Mouse (Mus musculus) T-helper 1 cell (primary cell): ENCODE measurements around the gene Il17d.

ENCODE experiments used
- in situ Hi-C: fragments of 300-600 bp; cut with MboI, MseI; formaldehyde crosslinking; loops from one replicate; pipeline ENCODE4 v1.15.1; 2025; ENCODE audit warnings: high pct_unique_total_duplicates

Il17d gene

DNA sequence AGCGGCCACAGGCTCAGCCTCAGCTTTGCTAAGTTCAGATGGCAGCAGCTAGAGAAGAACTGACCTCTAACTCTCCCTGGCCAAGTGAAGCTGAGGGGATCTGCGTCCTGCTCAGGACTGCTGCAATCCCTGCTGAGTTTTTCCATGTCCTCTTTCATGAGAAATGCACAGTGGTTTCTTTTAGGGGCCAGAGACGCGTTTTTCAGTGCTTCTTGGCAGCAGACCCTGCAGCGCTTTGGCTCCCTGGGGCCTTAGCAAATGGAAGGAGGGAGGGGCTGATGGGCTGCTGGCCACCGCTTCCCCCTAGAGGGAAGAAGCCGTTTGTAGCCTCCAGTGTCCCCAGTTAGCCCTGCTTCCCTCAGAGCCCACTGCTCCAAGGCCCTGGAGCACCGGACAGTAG is 10.4 kb downstream of the Il17d start:
- in situ Hi-C loops = no loop called here

DNA sequence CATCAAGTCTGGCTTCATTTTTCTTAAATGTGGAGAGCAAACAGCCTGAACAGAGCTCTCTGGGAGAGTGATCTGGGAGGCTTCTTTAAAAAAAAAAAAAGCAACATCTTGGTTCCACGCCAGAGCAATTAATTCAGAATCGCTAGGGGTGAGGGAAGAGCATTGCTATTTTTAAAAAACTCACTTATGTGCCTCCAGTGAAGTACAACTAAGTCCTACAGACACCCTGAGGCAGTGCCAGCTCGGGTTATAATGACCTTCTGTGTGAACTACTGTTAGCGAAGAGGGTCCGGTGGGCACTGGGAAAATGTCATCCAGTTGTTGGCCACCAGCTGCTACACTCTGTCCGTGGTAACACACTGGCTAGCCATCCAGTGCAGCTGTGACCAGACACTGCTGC is 11.1 kb downstream of the Il17d start:
- in situ Hi-C loops = no loop called here

DNA sequence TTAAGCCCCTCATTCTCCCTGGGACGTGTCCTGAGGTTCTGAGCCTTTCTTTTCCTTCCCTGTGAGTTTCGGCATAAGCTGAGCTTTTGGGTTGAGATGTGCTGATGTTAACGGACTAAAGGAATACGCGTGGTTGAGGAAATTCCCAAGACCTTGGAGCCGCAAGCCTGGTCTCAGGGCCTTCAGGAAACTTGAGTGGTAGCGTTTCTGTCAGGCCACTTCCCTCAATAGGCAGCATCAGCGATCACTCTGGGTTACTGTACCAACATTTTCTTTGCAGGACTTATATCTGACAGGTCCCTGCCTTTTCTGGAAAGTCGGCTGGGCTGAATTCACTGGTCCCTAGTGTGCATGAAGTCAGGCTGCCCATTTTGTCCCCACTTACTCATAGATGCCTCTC is 12.2 kb downstream of the Il17d start:
- in situ Hi-C loops = no loop called here

DNA sequence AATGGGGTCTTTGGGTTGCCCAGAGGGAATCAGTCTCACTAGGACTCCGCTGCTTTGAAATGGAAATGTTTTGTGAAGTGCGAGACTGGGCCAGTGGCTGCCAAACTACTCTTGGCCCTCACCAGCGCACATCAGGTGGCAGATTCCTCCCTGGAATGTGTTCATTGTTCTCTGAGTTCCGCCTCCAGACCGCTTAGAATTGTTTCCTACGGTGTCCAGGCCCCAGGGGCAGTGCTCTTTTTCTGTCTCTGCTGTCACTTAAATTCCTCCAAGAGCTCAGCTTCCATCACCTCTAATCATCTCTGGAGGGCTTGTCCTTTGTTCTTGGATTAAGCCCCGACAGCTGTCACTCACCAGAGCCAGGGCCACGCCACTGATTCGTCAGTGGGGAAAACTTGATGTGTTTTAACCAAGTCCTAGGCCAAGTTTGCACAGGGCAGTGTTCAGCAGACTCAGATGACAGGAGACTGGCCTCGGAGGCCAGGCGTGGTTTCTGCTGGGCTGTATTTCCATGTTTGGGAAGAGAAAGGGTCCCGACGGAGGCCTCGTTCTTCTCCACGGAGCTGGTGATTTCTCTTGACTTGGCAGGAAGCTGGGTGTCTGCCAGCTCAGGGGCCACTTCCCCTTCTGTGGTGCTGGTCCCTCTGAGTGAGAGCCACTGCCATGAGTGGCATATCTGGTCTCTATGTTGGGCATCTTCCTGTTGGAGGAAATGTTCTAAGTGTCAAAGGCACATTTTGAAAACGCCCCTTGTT is 12.9 kb downstream of the Il17d start:
- in situ Hi-C loops = no loop called here

DNA sequence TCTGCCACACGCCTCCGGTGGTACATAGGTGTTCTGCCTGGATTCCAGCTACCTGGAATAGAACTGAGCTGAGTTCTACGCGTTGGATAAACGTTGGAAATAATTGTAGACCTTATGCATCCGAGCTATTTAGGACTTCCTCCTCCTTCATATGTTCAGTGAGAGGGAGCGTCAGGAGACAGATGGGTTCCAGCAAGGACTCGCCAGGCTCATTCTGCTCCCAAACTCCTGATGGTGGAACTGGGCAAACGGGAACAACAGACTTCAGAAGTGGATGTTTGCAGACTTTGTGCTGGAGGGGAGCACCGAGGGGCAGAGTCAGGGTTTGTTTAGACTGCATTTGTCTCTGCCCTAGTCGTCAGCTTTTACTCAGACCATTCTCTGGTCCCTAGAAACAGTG is 16.1 kb downstream of the Il17d start:
- in situ Hi-C loops = no loop called here

DNA sequence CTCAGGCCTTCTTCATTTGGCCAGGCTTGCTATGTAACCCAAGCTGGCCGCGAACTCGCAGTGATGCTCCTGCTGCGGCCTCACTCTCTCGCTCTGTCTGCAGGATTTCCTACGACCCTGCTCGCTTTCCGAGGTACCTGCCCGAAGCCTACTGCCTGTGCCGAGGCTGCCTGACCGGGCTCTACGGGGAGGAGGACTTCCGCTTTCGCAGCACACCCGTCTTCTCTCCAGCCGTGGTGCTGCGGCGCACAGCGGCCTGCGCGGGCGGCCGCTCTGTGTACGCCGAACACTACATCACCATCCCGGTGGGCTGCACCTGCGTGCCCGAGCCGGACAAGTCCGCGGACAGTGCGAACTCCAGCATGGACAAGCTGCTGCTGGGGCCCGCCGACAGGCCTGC is 17.7 kb downstream of the Il17d start:
- in situ Hi-C loops = no loop called here

DNA sequence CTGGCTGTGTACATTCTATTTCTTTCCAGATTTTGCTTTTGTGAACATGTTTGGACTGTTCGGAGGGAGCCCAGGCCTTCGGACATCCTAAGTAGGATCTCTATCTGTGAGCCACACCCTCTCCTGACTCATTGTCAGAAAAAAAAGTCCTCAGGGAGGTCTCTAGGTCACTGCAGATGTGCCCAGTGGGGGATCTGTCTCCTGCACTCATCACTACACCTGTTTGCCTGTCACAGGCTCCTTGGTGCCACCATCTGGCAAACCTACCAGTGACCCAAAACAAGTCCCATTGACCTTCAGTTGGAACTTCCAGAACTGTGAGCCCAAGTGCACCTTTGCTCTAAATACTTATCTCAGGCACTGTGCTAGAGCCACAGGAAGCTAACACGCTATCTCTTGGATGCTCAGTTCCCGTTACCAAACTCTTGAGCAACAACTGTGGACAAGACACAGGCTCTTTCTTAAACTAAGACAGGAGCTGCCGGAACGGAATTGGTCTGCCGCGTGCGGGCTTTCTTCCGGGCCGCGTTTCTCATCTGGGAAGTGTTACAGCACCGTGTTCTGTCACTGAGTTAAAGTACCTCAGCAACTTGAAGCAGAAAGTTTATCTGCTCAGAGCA is 19.0 kb downstream of the Il17d start:
- in situ Hi-C loops = no loop called here

DNA sequence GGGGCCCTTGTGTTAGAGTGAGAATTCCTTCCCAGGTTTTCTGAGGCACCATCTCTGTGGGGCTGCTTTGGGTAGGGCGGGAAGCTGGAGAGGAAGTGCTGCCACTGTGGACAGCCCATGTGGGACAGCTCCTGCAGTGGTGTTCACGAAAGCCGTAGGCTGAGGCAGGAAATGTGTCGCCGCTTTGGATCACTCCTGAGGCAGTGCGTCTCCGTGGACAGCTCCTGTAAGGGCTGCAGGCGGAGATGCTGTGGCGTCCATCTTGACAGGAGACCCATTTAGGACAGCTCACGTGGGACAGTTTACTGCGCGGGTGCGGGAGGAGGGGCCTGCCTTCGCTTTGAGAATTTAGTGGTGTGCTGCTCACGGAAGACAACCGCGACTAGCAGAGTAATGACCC is 20.9 kb downstream of the Il17d start:
- in situ Hi-C loops = no loop called here

DNA sequence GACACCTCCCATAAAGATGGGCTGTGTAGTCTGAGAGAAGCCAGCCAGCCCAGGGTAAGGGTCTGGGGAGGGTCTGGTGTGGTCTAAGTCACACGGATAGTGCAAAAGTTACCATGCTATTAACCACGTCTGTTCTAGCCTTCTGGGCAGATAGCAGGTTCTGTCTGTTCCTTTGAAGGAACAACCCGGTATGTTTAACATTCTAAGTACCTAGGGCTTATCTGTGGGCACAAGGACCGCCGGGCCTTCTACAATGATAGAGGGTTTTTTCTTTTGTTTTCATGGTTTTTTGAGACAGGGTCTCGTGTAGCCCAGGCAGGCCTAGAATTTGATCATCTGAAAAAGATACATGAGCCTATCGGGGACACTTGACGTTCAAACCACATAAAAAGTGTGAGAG is 21.6 kb downstream of the Il17d start:
- in situ Hi-C loops = no loop called here

DNA sequence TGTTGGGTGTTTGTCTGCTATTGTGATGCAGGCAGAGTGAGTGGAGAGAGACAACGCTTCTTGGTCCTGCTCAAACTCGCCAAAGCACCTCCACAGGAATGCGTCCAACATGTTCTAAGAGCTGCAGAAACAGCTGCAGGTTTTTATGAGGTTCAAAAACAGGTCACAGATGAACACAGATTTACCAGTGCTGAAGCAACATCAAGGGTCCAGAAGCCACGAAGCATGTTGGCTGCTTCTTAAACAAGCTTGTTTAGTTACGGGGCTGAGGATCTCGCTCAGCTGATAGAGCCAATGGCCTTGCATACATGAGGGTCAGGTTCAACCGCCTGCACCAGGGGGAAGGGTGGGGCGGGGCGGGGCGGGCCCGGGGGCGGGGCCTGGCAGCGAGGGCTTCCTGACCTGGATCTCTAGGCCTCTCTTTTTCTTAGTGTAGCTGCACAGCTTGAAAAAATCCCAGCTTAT is 22.0 kb downstream of the Il17d start:
- in situ Hi-C loops = no loop called here

DNA sequence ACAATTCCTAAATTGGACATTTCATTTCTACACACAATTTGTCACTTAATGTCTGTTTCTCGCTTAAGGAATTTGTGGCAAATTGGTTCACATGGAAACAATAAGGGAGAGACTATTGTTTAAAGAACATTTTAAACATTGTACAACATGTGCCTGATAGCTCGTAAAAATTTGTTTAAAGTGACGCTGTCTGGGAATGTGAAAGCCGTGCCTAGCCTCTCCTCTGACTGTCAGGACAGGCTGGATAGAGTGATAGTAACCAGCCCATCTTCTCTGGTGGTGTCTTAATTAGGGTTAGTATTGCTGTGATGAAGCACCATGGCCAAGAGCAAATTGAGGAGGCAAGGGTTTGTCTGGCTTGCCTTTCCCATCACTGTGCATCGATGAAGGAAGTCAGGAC is 22.5 kb downstream of the Il17d start:
- in situ Hi-C loops = no loop called here

DNA sequence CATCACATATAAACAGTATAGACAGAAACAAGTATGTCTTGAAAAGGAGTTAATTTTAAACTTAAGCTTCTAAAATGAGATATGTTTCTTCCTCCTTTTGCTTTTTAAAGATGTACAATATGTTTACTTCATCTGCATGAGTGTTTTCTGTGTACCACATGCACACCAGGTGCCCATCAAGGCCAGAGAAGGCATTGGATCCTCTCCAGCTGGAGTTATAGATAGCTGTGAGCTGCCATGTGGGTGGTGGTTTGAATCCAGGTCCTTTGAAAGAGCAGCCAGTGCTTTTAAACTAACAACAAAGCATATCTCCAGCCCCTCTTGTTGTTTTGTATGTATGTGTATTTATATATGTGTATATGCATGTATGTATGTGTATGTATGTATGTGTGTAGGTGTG is 28.4 kb downstream of the Il17d start:
- in situ Hi-C loops = no loop called here

DNA sequence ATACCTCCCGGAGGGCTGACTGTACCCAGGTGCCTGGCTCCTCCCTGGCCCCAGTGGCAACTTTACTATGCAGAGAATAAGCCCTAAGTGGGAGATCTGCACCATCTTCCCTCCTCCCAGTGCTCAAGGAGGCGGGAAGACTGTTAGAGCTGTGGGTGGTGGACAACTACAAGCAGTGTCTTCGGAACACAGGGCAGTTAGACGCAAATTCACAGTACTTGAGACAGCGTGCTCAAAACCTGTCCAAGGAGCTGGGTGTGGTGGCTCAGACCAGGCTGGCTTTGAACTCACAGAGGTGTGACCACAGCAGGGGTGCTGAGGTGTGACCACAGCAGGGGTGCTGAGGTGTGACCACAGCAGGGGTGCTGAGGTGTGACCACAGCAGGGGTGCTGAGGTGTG is 29.9 kb downstream of the Il17d start:
- in situ Hi-C loops = no loop called here

DNA sequence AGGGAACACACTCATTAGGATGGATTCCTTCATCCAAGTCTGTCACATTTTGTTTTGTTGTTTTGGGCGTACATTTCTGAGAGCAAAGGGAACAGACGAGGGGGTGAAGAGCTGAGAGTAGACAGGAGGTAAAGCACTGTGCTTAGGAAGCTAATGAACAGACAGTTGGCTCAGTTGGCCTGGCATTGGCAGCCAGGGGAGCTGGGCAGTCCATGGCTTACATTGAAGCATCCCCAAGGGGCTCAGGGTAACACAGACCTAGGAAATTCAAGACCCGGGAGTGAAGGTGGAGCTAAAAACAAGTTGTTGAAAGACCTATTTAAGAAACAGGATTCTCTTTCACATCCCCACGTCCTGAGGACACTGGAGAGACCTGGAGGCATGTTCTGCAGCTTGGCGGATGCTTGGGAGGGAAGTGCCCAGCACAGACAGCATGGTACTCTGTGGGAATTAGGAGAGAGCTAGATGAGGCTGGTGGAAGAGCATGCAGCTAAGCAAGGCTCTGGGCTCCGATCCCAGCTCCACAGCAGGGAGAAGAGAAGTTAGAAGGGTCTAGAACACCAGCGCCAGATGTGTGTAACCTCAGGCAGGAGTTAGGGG is 31.0 kb downstream of the Il17d start:
- in situ Hi-C loops = no loop called here

DNA sequence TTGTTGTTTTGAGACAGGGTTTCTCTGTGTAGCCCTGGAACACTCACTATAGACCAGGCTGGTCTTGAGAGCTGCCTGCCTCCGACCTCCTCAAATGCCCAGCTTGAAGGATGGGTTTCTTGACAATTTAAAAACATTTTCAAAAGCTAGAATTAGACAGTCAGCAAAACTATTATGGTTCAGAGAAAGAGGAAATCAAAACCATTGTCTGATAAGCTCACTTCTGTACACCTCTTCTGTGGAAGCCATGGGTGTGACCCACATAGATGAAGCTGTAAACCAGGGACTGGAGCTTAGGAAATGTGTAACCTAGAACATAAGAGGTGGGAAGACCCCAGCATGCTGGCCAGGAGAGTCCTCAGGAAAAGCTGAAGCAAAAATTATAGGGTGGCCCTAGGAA is 32.3 kb downstream of the Il17d start:
- in situ Hi-C loops = no loop called here

DNA sequence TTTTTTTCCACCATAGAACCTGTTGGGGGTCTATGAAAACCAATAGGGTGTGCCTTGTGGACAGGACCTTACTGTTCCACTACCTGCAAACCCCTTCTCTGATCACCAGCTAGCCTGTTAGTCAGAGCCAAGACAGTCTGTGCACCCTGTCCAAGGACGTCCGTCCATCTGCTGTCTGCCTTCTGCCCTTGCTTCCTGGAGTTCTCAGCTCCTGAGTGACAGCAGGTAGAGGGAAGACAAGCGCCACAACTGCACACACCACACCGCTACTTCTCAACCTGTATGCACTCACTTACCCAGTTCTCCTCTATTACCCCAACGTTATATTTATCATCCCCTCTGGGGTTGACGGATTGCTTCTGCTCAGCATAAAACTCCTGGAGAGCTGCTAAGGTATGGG is 41.0 kb downstream of the Il17d start:
- in situ Hi-C loops = no loop called here

DNA sequence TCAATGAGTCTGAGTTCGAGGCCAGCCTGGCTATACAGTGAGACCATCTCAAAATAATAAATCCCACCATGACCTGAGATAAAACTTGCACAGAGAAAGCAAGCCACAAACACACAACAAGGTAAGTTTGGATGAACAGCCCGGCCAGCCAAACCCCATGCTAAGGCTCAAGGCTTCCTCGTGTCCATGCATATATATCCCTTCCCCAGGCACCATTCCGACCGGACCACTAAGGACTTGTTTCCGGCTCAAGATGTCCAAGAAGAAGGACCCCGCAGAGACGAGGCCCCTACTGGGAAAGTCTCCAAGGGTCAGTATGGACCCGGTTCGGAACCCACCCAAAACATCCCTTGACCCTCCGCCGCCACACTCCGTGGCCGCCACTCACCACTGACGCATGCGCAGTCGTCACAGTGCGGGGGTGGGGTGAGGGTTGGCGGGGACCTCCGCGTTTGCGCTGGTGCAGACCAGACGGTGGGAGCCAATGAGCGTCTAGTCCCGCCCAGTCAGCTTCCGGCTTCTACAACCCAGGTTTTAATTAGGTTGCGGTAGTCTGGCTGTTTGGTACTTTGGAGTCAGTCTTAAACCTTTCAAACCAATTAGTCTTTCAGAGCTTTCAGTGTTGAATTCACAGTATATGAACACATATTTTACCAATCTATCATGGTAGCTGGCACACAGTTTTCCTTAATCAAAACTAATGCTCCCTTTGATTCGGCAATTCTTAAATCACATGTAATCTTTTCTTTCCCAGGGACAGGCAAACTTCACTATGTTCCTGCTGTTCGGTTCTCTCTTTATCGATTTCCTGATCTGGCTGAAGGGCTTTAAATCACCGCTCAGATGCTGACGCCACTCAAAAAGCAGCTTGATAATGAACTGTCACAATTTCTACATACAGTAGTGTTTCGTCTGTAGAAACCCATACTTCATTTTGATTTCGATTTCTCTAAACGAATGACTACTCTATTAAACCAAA is 46.9 kb downstream of the Il17d start, which contains the start of gene Eef1akmt1:
Eef1akmt1 (minus strand) TSS at position 458 of the 979 bp plus-strand sequence.
- in situ Hi-C loops = no loop called here

DNA sequence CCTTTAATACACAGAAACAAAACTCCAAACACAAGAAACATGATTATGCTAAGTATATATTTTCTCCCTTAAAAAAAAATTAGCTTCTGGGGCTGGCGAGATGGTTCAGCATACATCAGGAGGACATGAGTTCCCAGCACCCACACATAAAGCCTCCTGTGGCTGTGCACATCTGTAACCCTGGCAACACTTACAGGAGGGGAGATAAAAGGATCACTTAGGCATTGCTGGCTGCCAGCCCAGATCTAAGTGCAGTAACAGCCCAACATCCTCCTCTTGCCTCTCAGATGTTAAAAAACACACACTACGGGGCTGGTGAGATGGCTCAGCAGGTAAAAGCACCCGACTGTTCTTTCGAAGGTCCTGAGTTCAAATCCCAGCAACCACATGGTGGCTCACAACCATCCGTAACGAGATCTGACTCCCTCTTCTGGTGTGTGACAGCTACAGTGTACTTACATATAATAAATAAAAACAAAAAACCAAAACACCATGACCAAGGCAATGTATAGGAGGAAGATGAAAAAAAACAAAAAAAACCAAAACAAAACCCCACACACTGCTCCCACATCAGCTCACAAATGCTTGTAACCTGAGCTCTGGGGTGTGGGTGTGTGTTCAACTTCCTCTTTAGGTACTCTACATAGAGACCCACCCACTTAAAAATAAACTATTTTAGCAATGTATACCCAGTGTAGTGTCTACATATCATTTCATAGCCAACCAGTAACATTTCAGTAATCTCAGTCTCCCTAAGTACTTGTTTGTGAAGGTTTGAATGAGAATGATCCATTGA is 50.4 kb downstream of the Il17d start:
- in situ Hi-C loops = no loop called here

DNA sequence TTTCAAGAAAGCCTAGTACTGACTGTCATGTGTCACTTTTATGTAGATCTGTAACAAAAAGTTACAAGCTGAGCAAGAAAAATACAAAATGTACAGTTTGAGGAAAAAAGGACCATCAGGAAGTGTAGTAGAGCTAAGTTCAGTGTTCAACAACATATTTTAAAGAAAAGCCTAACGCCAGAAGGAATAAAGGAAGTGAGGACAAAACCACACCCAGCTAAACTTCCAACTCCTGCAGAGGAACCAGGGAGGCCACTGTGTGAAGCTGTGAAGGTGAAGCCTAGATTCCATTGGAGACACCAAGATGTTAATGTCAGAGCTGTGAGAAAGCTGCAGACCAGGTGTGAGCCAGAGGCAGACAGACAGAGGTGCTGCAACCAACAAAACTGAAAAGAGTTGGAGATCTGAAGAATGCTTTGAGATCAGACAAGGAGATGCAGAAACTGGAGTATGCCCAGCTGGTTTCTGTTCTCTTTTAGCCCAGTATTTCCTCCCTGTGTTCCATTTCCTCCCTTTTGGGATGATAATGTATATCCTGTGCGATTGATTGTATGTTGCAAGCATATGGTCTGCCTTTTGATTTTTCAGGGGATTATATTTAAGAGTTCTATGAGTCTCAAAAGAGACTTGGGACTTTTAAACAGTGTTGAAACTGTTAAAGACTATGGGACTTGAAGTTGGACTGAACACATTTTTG is 51.9 kb downstream of the Il17d start:
- in situ Hi-C loops = no loop called here

DNA sequence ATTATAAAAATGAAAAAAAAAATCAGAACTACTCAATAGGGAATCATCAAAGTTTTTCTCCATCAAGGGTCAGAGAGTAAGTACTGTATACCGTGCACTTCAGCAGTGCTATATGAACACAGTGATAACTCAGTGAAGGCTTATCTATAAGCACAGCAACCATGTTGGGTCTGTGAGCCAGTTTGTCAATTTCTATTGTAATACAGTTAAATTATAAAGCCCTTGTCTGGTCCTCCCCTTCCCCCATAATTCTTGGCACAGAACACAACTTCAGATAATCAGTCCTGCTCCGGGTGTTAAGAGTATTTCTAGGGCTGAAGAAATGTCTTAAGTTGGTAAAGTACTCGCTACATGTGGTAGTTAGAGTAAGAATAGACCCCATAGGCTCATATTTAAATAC is 67.3 kb downstream of the Il17d start:
- in situ Hi-C loops = no loop called here
